Mouse (Mus musculus) kidney, embryonic 15.5 days (tissue): Measurements from ENCODE around the gene Ssh3. TPM values are rescaled to one million over a fixed set of nuclear protein-coding genes. Genes with fewer than 3 reads are reported as not detected.

Experiments
- ATAC-seq: fragments of 200-750 bp; cut with Nextera tagmentation; replicated peaks from 2 replicates; pipeline ENCODE4 v1.8.0; 2017; ENCODE audit warnings: moderate TSS enrichment; ENCODE audit not compliant: low FRiP score
- H3K27ac ChIP-seq: fragments of 300-500 bp; sonication (generic); 2 replicates; pipeline ENCODE4 v1.5.1; 2015; ENCODE audit warnings: mild to moderate bottlenecking, inconsistent platforms
- H3K27me3 ChIP-seq: fragments of 300-500 bp; sonication (generic); 2 replicates; pipeline ENCODE4 v1.6.1; 2015; ENCODE audit warnings: inconsistent platforms
- H3K36me3 ChIP-seq: fragments of 300-500 bp; sonication (generic); 2 replicates; pipeline ENCODE4 v1.6.1; 2015; ENCODE audit warnings: inconsistent platforms
- H3K4me1 ChIP-seq: fragments of 300-500 bp; sonication (generic); 2 replicates; pipeline ENCODE4 v1.6.1; 2015; ENCODE audit warnings: inconsistent platforms
- H3K4me2 ChIP-seq: fragments of 300-500 bp; sonication (generic); 2 replicates; pipeline ENCODE4 v1.6.1; 2015; ENCODE audit warnings: moderate library complexity, mild to moderate bottlenecking, inconsistent platforms
- H3K4me3 ChIP-seq: fragments of 300-500 bp; sonication (generic); replicated peaks from 2 replicates; pipeline ENCODE4 v1.5.1; 2015; ENCODE audit warnings: mild to moderate bottlenecking, inconsistent platforms
- H3K9ac ChIP-seq: fragments of 300-500 bp; sonication (generic); 2 replicates; pipeline ENCODE4 v1.6.1; 2015; ENCODE audit warnings: mild to moderate bottlenecking, inconsistent platforms
- H3K9me3 ChIP-seq: fragments of 300-500 bp; sonication (generic); replicated peaks from 2 replicates; pipeline ENCODE4 v1.6.1; 2016; ENCODE audit warnings: inconsistent platforms
- WGBS: fragments of 180-500 bp; shearing (Covaris S2); methylation state at CpG from one replicate; pipeline ENCODE4 v1.1.7; 2015; ENCODE audit warnings: mixed read lengths; 5-methylcytosine and 5-hydroxymethylcytosine counted together
- polyA plus RNA-seq: library from polyadenylated mRNA; unstranded; fragments of >200 nt; fragmentation: Nextera tagmentation; extraction: Ambion mirVana; gene quantifications from 2 replicates; pipeline ENCODE4 v1.2.1, GENCODE M21; 2015

Ssh3 gene
- 15.1 and 15.9 TPM in 2 replicates for polyA plus RNA-seq

DNA sequence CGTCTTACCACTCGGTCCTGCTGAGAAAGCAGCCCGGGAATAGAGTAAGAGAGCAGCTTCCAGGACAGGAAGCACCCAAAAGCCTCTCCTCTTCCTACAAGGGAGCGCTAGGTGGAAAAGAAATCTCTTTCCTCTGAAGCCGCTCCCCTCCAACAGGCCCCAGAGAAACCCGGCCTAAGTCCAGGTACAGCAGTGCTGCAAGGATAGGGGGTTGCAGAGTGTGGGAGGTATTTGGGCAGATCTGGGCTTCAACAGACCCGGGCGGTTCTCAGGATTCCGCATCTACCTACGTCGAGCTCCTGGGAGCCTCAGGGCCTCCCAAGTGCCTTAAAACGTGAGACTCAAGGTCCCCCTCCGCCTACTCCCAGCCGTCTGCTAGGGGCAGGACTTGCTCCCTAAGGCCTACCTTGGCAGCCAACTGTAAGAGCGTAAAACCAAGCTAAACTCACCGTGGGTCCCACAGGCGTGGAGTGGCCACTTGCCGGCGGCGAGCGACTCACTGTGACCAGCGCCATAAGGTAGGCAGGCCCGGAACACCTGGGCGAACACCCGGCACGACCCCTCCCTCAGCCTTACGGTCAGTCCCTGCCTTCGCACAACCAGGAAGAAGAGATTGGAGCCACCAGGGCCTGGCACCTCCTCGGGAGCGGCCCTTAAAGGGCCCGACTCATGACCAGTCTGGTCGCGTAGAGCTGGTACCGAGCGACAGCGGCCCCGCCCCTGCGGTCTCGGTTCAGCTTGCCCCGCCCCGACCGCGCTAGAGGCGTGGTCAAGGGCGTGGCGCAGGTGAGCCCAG is at the start of gene Ssh3:
TSS of gene Ssh3 (minus strand) at position 615 of the 796 bp plus-strand sequence.
- peaks cover 18% of the 10 kb centered on the region for H3K4me1 ChIP-seq
- WGBS: 5% methylated on average over 46 of the region's 46 CpGs
- H3K27me3 ChIP-seq: 0 out of 2 replicates have a peak, but pooled peaks cover 16% of the 10 kb centered on the region
- peak; percentile 93 for ATAC-seq
- H3K4me2 ChIP-seq: peak within 1 kb of the TSS; percentile 83
- H3K9me3 ChIP-seq: no peaks in the 10 kb centered on the region
- H3K27ac ChIP-seq: peak within 1 kb of the TSS; percentile 58
- H3K36me3 ChIP-seq: peaks cover 9% of the 10 kb centered on the region; the same call in 1 of the 2 replicates
- H3K9ac ChIP-seq: peak within 1 kb of the TSS; percentile 37
- peak within 1 kb of the TSS; percentile 57 for H3K4me3 ChIP-seq

- Histone ChIP-seq H3K27ac (no peak overlapping the region), H3K36me3 (peaks cover 79% of the 10 kb centered on the region), H3K4me3 (no peak overlapping the region), H3K9me3 (no peaks in the 10 kb centered on the region), H3K27me3 (no peaks in the 10 kb centered on the region), H3K4me1 (no peaks in the 10 kb centered on the region), H3K4me2 (no peak overlapping the region), H3K9ac (no peak overlapping the region)
- 93% methylated on average over 3 of the region's 3 CpGs for WGBS
- ATAC-seq: no peak
Observed at GRCm38 (mm10) chr19:4317181-4317580, 48.2 kb upstream of the Ssh3 start.

DNA sequence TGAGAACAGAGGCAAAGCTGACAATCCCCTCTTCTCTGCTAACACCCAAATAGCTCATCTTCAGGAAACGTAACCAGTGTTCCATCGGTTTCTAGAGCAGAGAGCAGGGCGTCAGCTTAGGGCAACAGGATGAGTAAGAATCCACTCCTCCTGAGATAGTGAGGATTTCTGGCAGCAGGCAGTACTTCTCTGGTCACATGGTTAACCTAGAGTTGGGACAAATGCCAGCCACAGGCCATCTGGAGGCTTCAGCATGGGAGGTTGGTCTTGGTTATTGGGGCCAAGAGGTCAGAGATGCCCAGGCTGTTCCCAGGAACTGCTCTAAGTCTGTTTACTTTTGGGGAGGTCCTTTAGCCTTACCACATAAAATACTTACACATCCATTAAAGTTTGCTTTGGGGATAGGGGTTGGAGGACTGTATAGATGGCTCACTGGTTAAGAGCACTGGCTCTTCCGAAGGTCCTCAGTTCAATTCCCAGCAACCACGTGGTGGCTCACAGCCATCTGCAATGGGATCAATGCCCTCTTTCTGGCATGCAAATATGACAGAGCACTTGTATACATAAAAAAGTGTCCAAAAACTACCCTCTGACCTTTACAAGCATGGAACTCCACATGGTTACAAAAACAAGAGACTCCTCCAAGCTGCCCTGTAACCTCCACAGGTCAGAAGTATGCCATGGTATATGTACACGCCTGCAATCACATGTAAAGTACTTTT is 46.4 kb upstream of the Ssh3 start:
- Histone ChIP-seq H3K9me3 (no peaks in the 10 kb centered on the region), H3K27ac (no peak overlapping the region), H3K4me1 (no peaks in the 10 kb centered on the region), H3K4me2 (no peak overlapping the region), H3K9ac (no peak overlapping the region), H3K36me3 (peaks cover 63% of the 10 kb centered on the region), H3K4me3 (no peak overlapping the region), H3K27me3 (no peaks in the 10 kb centered on the region)
- 63% methylated on average over 6 of the region's 6 CpGs for WGBS
- no peak for ATAC-seq

DNA sequence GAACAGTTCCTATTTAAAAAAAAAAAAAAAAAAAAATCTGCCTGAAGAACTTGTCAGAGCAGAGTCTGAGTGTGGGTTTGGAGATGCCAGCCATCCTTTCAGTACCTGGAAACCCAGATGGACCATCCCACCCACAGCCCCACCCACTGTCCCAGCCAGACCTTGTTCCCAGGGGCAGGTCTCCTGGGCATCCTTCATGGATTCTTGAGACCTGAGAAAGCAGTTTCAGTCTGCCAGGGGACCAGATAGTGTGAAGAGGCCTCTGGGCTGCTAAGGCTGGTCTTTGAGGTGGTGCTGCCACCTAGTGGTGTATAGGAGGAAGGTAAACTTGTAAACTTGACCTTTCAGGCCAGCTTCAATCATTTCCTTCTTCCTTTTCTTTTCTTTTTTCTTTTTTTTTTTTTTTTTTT is 40.8 kb upstream of the Ssh3 start:
- H3K27ac ChIP-seq: no peak overlapping the region
- H3K4me2 ChIP-seq: no peak overlapping the region
- no peaks in the 10 kb centered on the region for H3K9me3 ChIP-seq
- no peaks in the 10 kb centered on the region for H3K27me3 ChIP-seq
- 0 out of 2 replicates have a peak, but pooled peaks have one; percentile 24 for ATAC-seq
- peaks cover 13% of the 10 kb centered on the region; the same call in 1 of the 2 replicates for H3K36me3 ChIP-seq
- H3K4me3 ChIP-seq: no peak overlapping the region
- peaks cover 15% of the 10 kb centered on the region for H3K4me1 ChIP-seq
- no peak overlapping the region for H3K9ac ChIP-seq

- Histone ChIP-seq H3K9ac (no peak overlapping the region), H3K4me3 (no peak overlapping the region), H3K9me3 (no peaks in the 10 kb centered on the region), H3K4me2 (no peak overlapping the region), H3K27me3 (no peaks in the 10 kb centered on the region), H3K27ac (no peak overlapping the region), H3K4me1 (peaks cover 20% of the 10 kb centered on the region), H3K36me3 (peaks cover 11% of the 10 kb centered on the region; the same call in 1 of the 2 replicates)
- ATAC-seq: no peak
- WGBS: 89% methylated on average over 4 of the region's 4 CpGs
Observed at GRCm38 (mm10) chr19:4309302-4309701, 40.3 kb upstream of the Ssh3 start.

GRCm38 (mm10) chr19:4306190-4306577 is 37.2 kb upstream of the Ssh3 start, which contains the start of gene Grk2:
Gene Grk2 (minus strand): TSS chr19:4306222.
- peak within 1 kb of the TSS; percentile 92 for H3K9ac ChIP-seq
- H3K27me3 ChIP-seq: no peaks in the 10 kb centered on the region
- H3K4me3 ChIP-seq: peak within 1 kb of the TSS; percentile 93
- peak; percentile 79 for ATAC-seq
- WGBS: under 1% methylated on average over 44 of the region's 46 CpGs
- H3K36me3 ChIP-seq: no peaks in the 10 kb centered on the region
- no peaks in the 10 kb centered on the region for H3K9me3 ChIP-seq
- H3K4me2 ChIP-seq: peak within 1 kb of the TSS; percentile 81
- peaks cover 51% of the 10 kb centered on the region for H3K4me1 ChIP-seq
- peak within 1 kb of the TSS; percentile 87 for H3K27ac ChIP-seq

GRCm38 (mm10) chr19:4305491-4306189 is 36.7 kb upstream of the Ssh3 start:
- ATAC-seq: peak; percentile 73
- H3K36me3 ChIP-seq: no peaks in the 10 kb centered on the region
- peak overlapping the region; percentile 87 for H3K27ac ChIP-seq
- H3K27me3 ChIP-seq: no peaks in the 10 kb centered on the region
- H3K9me3 ChIP-seq: no peaks in the 10 kb centered on the region
- H3K9ac ChIP-seq: peak overlapping the region; percentile 92
- peak overlapping the region; percentile 81 for H3K4me2 ChIP-seq
- 1% methylated on average over 54 of the region's 68 CpGs for WGBS
- H3K4me1 ChIP-seq: peaks cover 56% of the 10 kb centered on the region
- peak overlapping the region; percentile 93 for H3K4me3 ChIP-seq

GRCm38 (mm10) chr19:4304871-4305321 is 35.9 kb upstream of the Ssh3 start:
- Histone ChIP-seq H3K9me3 (no peaks in the 10 kb centered on the region), H3K4me3 (peak overlapping the region; percentile 93), H3K4me1 (peaks cover 64% of the 10 kb centered on the region), H3K27ac (peak overlapping the region; percentile 87; the same call in 1 of the 2 replicates), H3K4me2 (peak overlapping the region; percentile 81), H3K36me3 (no peaks in the 10 kb centered on the region), H3K9ac (peak overlapping the region; percentile 92), H3K27me3 (no peaks in the 10 kb centered on the region)
- no peak for ATAC-seq
- WGBS: 50% methylated on average over 4 of the region's 4 CpGs

GRCm38 (mm10) chr19:4304251-4304821 is 35.4 kb upstream of the Ssh3 start:
- peak overlapping the region; percentile 31 for H3K9ac ChIP-seq
- peak overlapping the region; percentile 81 for H3K4me2 ChIP-seq
- WGBS: 70% methylated on average over 5 of the region's 5 CpGs
- H3K4me1 ChIP-seq: peaks cover 69% of the 10 kb centered on the region
- 0 out of 2 replicates have a peak overlapping the region, but pooled peaks have one; percentile 87 for H3K27ac ChIP-seq
- ATAC-seq: no peak
- peak overlapping the region; percentile 93 for H3K4me3 ChIP-seq
- H3K9me3 ChIP-seq: no peaks in the 10 kb centered on the region
- H3K36me3 ChIP-seq: no peaks in the 10 kb centered on the region
- H3K27me3 ChIP-seq: no peaks in the 10 kb centered on the region

DNA sequence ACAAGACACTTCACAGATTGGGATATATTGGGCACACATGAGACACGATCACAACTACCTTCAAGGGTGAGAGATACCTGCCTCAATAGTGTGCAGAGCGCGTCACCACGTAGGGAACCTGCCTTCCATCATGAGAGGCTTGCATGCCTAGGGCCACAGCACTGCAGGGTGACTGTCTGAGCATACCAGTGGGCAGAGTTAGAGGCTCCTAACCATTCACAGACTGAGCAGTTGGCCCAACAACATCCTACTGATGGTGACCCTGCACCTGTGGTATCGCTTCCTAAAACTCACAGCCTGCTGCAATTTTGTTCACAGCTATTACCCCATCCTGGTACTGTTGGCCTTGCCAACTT is 34.6 kb upstream of the Ssh3 start:
- WGBS: 96% methylated on average over 5 of the region's 5 CpGs
- H3K27ac ChIP-seq: peak overlapping the region; percentile 90; the same call in 1 of the 2 replicates

GRCm38 (mm10) chr19:4302936-4303639 is 34.1 kb upstream of the Ssh3 start:
- WGBS: 68% methylated on average over 7 of the region's 7 CpGs
- peak overlapping the region; percentile 23; the same call in 1 of the 2 replicates for H3K4me3 ChIP-seq
- H3K27me3 ChIP-seq: no peaks in the 10 kb centered on the region
- H3K4me2 ChIP-seq: peak overlapping the region; percentile 81
- ATAC-seq: no peak
- peaks cover 76% of the 10 kb centered on the region for H3K4me1 ChIP-seq
- no peaks in the 10 kb centered on the region for H3K36me3 ChIP-seq
- H3K9me3 ChIP-seq: no peaks in the 10 kb centered on the region
- H3K27ac ChIP-seq: peak overlapping the region; percentile 90
- 0 out of 2 replicates have a peak overlapping the region, but pooled peaks have one; percentile 26 for H3K9ac ChIP-seq

More for the DNA sequence above, 34.6 kb upstream of the Ssh3 start:
- no peak for ATAC-seq
- H3K27me3 ChIP-seq: no peaks in the 10 kb centered on the region
- no peak overlapping the region for H3K9ac ChIP-seq
- no peak overlapping the region for H3K4me3 ChIP-seq
- no peaks in the 10 kb centered on the region for H3K9me3 ChIP-seq
- no peaks in the 10 kb centered on the region for H3K36me3 ChIP-seq
- peak overlapping the region; percentile 81 for H3K4me2 ChIP-seq
- H3K4me1 ChIP-seq: peaks cover 76% of the 10 kb centered on the region
